Mouse (Mus musculus) embryonic facial prominence, embryonic 11.5 days (tissue): ENCODE data around the gene Vmn1r51. TPM values are rescaled to one million over a fixed set of nuclear protein-coding genes. Genes with fewer than 3 reads are reported as not detected.
"Not testable (repeated sequence)": the region's sequence is repeated elsewhere in the genome, so short reads cannot be mapped to it uniquely, and the experiment has no call there.

Source experiments
- ATAC-seq: fragments of 200-750 bp; cut with Nextera tagmentation; replicated peaks from 2 replicates; pipeline ENCODE4 v1.8.0; 2017; ENCODE audit warnings: low read depth; ENCODE audit not compliant: insufficient number of reproducible peaks, low FRiP score, low TSS enrichment
- DNase-seq: peaks from one replicate; pipeline ENCODE4 v3.0.0-alpha.2; 2015; ENCODE audit warnings: low spot score
- H3K27ac ChIP-seq: fragments of 300-500 bp; sonication (generic); replicated peaks from 2 replicates; pipeline ENCODE4 v1.5.1; 2014; ENCODE audit warnings: mild to moderate bottlenecking, low read depth, low read length, control low read depth
- H3K27me3 ChIP-seq: fragments of 300-500 bp; sonication (generic); 2 replicates; pipeline ENCODE4 v1.6.1; 2014; ENCODE audit warnings: mild to moderate bottlenecking, low read length, moderate library complexity, mixed read lengths; ENCODE audit not compliant: control insufficient read depth, insufficient read depth
- H3K36me3 ChIP-seq: fragments of 300-500 bp; sonication (generic); replicated peaks from 2 replicates; pipeline ENCODE4 v1.6.1; 2014; ENCODE audit warnings: low read depth, mild to moderate bottlenecking, low read length, moderate library complexity, mixed read lengths; ENCODE audit not compliant: control insufficient read depth, insufficient read depth
- H3K4me1 ChIP-seq: fragments of 300-500 bp; sonication (generic); 2 replicates; pipeline ENCODE4 v1.6.1; 2014; ENCODE audit warnings: low read length, mixed read lengths; ENCODE audit not compliant: control insufficient read depth, insufficient read depth
- H3K4me2 ChIP-seq: fragments of 300-500 bp; sonication (generic); 2 replicates; pipeline ENCODE4 v1.6.1; 2014; ENCODE audit warnings: low read depth, mild to moderate bottlenecking, control low read depth, low read length, moderate library complexity
- H3K4me3 ChIP-seq: fragments of 300-500 bp; sonication (generic); 2 replicates; pipeline ENCODE4 v1.5.1; 2014; ENCODE audit warnings: low read depth, low read length, control low read depth
- H3K9ac ChIP-seq: fragments of 300-500 bp; sonication (generic); replicated peaks from 2 replicates; pipeline ENCODE4 v1.6.1; 2014; ENCODE audit warnings: mild to moderate bottlenecking, control low read depth, low read length
- H3K9me3 ChIP-seq: fragments of 300-500 bp; sonication (generic); replicated peaks from 2 replicates; pipeline ENCODE4 v1.6.1; 2016; ENCODE audit warnings: mild to moderate bottlenecking, low read length, inconsistent platforms, mixed read lengths; ENCODE audit not compliant: control insufficient read depth
- WGBS: fragments of 180-500 bp; shearing (Covaris S2); extraction: QIAGEN DNeasy Blood & Tissue Kit; methylation state at CpG from one replicate; pipeline ENCODE4 v1.1.7; 2014; 5-methylcytosine and 5-hydroxymethylcytosine counted together
- polyA plus RNA-seq: library from polyadenylated mRNA; unstranded; fragments of >200 nt; fragmentation: Nextera tagmentation; extraction: Ambion mirVana; gene quantifications from 2 replicates; pipeline ENCODE4 v1.2.1, GENCODE M21; 2014

Vmn1r51 gene
- polyA plus RNA-seq = not detected in 2 replicates

DNA sequence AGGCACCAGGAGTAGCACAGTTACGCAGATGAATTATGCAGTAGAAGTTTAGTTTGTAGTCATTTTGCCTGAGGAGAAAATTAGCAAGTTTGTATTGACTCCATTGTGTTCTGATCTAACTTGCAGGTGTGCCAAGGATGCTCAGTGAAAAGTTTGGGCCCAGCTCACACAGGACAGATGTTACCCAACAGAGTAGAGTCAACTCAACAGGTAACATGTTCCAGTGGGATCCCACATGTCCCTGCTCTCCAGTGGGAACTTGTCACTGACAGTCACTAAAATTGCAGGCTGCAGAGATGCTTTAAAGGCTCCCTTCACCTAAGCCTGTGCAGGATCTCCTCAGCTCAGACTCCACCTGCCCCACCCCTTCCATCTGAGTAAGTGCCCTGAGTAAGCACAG is at the start of gene Vmn1r51:
Vmn1r51 (plus strand) TSS at position 301 of the 400 bp plus-strand sequence.
- not testable (repeated sequence) for H3K9ac ChIP-seq, H3K4me2 ChIP-seq, DNase-seq, ATAC-seq, H3K9me3 ChIP-seq, H3K27ac ChIP-seq, H3K4me1 ChIP-seq, H3K36me3 ChIP-seq, H3K4me3 ChIP-seq, H3K27me3 ChIP-seq
- 79% methylated on average over 1 of the region's 1 CpGs for WGBS

DNA sequence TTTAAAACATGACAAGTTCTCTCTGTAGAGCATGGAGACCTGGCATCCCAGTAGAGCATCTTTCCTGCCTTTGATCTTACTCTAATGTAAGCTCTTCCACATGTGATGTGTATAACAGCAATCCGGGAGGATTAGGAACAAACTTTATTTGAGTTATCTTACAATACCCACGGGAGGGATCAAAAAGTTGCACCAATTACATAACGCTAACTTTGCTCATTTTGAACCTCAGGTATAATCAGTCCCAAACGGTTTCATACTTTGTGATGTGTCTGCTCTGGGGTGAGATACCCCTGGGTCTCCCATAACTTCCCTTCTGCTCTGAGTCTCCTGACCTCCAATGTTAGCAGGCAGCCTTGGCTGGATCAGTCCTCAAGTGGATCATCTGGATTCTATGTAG is 44.0 kb upstream of the Vmn1r51 start, which contains the start of gene Vmn1r49:
Vmn1r49 (minus strand) TSS at position 101 of the 400 bp plus-strand sequence.
- 71% methylated on average over 4 of the region's 4 CpGs for WGBS
- Histone ChIP-seq H3K4me3 (no peak within 1 kb of the TSS), H3K27ac (no peak within 1 kb of the TSS), H3K9ac (no peak within 1 kb of the TSS), H3K4me2 (no peak within 1 kb of the TSS), H3K27me3 (no peaks in the 10 kb centered on the region), H3K4me1 (no peaks in the 10 kb centered on the region), H3K9me3 (no peaks in the 10 kb centered on the region), H3K36me3 (no peaks in the 10 kb centered on the region)
- DNase-seq (no peak), ATAC-seq (no peak)

DNA sequence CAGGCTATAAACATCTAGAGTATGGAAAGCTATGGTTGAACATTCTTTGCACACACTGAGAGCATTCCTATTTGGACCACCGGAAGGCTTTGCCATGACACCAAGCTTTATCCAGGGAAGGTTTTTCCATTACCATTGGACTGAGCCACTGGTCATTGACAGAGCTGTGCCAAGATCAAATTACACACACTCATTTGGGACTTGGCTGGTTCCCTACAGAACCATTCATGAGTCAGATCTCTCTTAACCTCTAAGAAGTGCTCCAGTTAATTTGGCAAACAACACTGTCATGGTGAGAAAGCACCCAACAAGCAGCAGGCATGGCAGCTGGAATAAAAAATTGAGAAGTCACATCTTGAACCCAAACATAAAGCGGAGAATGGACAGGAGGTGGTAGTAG is 21.8 kb upstream of the Vmn1r51 start:
- DNase-seq (no peak), ATAC-seq (no peak)
- Histone ChIP-seq H3K27ac (no peak overlapping the region), H3K4me1 (no peaks in the 10 kb centered on the region), H3K27me3 (no peaks in the 10 kb centered on the region), H3K4me3 (no peak overlapping the region), H3K9me3 (no peaks in the 10 kb centered on the region), H3K36me3 (no peaks in the 10 kb centered on the region), H3K4me2 (no peak overlapping the region), H3K9ac (no peak overlapping the region)
- WGBS = 82% methylated on average over 2 of the region's 2 CpGs

DNA sequence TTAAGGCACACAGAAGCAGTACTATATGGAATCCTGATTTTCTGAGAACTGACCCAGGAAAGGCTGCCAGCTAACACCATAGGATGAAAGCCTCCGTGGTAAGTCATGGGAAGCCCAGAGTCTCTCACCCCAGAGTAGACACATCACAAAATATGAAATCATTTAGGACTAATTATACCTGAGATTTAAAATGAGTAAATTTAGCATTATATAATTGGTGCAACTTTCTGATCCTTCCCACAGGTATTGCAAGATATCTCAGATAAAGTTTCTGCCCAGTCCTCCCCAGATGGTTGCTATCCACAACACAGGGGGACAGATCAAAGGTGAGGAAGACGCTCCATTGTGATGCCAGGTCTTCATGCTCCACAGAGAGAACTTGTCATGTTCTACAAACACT is 21.3 kb upstream of the Vmn1r51 start, which contains the start of gene Vmn1r50:
Vmn1r50 (plus strand) TSS at position 301 of the 400 bp plus-strand sequence.
- no peaks in the 10 kb centered on the region for H3K9me3 ChIP-seq
- no peak for DNase-seq
- WGBS = 62% methylated on average over 2 of the region's 2 CpGs

GRCm38 (mm10) chr6:90160139-90160538 is 37.7 kb downstream of the Vmn1r51 start:
- 79% methylated on average over 3 of the region's 3 CpGs for WGBS
- H3K9me3 ChIP-seq = no peaks in the 10 kb centered on the region

More for the DNA sequence above, 21.3 kb upstream of the Vmn1r51 start, which contains the start of gene Vmn1r50:
- no peak within 1 kb of the TSS for H3K27ac ChIP-seq
- no peaks in the 10 kb centered on the region for H3K27me3 ChIP-seq
- H3K4me3 ChIP-seq = no peak within 1 kb of the TSS
- H3K4me1 ChIP-seq = no peaks in the 10 kb centered on the region
- H3K9ac ChIP-seq = no peak within 1 kb of the TSS
- ATAC-seq = no peak
- no peak within 1 kb of the TSS for H3K4me2 ChIP-seq
- no peaks in the 10 kb centered on the region for H3K36me3 ChIP-seq

GRCm38 (mm10) chr6:90174508-90174907 is 52.1 kb downstream of the Vmn1r51 start, which contains the start of gene Vmn1r52:
Gene Vmn1r52, plus strand, starts transcription at chr6:90174808.
- Histone ChIP-seq H3K9me3 (no peaks in the 10 kb centered on the region), H3K4me3 (no peak within 1 kb of the TSS), H3K36me3 (no peaks in the 10 kb centered on the region), H3K4me1 (no peaks in the 10 kb centered on the region), H3K4me2 (no peak within 1 kb of the TSS), H3K9ac (no peak within 1 kb of the TSS), H3K27me3 (no peaks in the 10 kb centered on the region), H3K27ac (no peak within 1 kb of the TSS)
- no peak for DNase-seq
- no peak for ATAC-seq
- WGBS = 83% methylated on average over 2 of the region's 2 CpGs

More at GRCm38 (mm10) chr6:90160139-90160538, 37.7 kb downstream of the Vmn1r51 start:
- Histone ChIP-seq H3K4me3 (no peak overlapping the region), H3K9ac (no peak overlapping the region), H3K27ac (no peak overlapping the region), H3K36me3 (no peaks in the 10 kb centered on the region), H3K27me3 (no peaks in the 10 kb centered on the region), H3K4me1 (no peaks in the 10 kb centered on the region), H3K4me2 (no peak overlapping the region)
- DNase-seq (no peak), ATAC-seq (no peak)

Other genes with a start within 250 kb of the Vmn1r51 start
- not detected in 2 replicates for gene Vmn1r42, start 246.2 kb upstream of the Vmn1r51 start, polyA plus RNA-seq
- gene Vmn1r43, start 246.2 kb upstream of the Vmn1r51 start, polyA plus RNA-seq = not detected in 2 replicates
- not detected in 2 replicates for gene Vmn1r44, start 238.9 kb upstream of the Vmn1r51 start, polyA plus RNA-seq
- gene Vmn1r45, start 182.0 kb upstream of the Vmn1r51 start, polyA plus RNA-seq = not detected in 2 replicates
- not detected in 2 replicates for gene Vmn1r46, start 153.3 kb upstream of the Vmn1r51 start, polyA plus RNA-seq
- not detected in 2 replicates for gene Vmn1r47, start 106.4 kb upstream of the Vmn1r51 start, polyA plus RNA-seq
- gene Vmn1r48, start 85.8 kb upstream of the Vmn1r51 start, polyA plus RNA-seq = not detected in 2 replicates
- gene Vmn1r49, start 44.1 kb upstream of the Vmn1r51 start, polyA plus RNA-seq = not detected in 2 replicates
- gene Vmn1r50, start 21.2 kb upstream of the Vmn1r51 start, polyA plus RNA-seq = not detected in 2 replicates
- gene Vmn1r52, start 52.2 kb downstream of the Vmn1r51 start, polyA plus RNA-seq = not detected in 2 replicates
- not detected in 2 replicates for gene V1ra8, start 80.2 kb downstream of the Vmn1r51 start, polyA plus RNA-seq
- not detected in 2 replicates for gene Vmn1r53, start 101.8 kb downstream of the Vmn1r51 start, polyA plus RNA-seq
- gene Vmn1r54, start 123.7 kb downstream of the Vmn1r51 start, polyA plus RNA-seq = not detected in 2 replicates
- gene BC048671, start 178.6 kb downstream of the Vmn1r51 start, polyA plus RNA-seq = not detected in 2 replicates
- not detected in 2 replicates for gene Chst13, start 202.6 kb downstream of the Vmn1r51 start, polyA plus RNA-seq
- gene Uroc1, start 210.7 kb downstream of the Vmn1r51 start, polyA plus RNA-seq = not detected in 2 replicates
- gene Zxdc, start 246.9 kb downstream of the Vmn1r51 start, polyA plus RNA-seq = 7.6 and 10.7 TPM in 2 replicates